Mouse (Mus musculus) intestine, embryonic 15.5 days (tissue): ENCODE results near the gene Mitd1. TPM values are rescaled to one million over a fixed set of nuclear protein-coding genes. Genes with fewer than 3 reads are reported as not detected.

ENCODE experiments used
- ATAC-seq: fragments of 200-750 bp; cut with Nextera tagmentation; 2 replicates; pipeline ENCODE4 v1.8.0; 2017; ENCODE audit warnings: moderate TSS enrichment, moderate library complexity
- H3K27ac ChIP-seq: fragments of 300-500 bp; sonication (generic); 2 replicates; pipeline ENCODE4 v1.5.1; 2015; ENCODE audit warnings: mild to moderate bottlenecking, inconsistent platforms
- H3K27me3 ChIP-seq: fragments of 300-500 bp; sonication (generic); replicated peaks from 2 replicates; pipeline ENCODE4 v1.6.1; 2015; ENCODE audit warnings: inconsistent platforms
- H3K36me3 ChIP-seq: fragments of 300-500 bp; sonication (generic); 2 replicates; pipeline ENCODE4 v1.6.1; 2015; ENCODE audit warnings: inconsistent platforms
- H3K4me1 ChIP-seq: fragments of 300-500 bp; sonication (generic); replicated peaks from 2 replicates; pipeline ENCODE4 v1.6.1; 2015; ENCODE audit warnings: inconsistent platforms
- H3K4me2 ChIP-seq: fragments of 300-500 bp; sonication (generic); replicated peaks from 2 replicates; pipeline ENCODE4 v1.6.1; 2015; ENCODE audit warnings: mild to moderate bottlenecking, inconsistent platforms
- H3K4me3 ChIP-seq: fragments of 300-500 bp; sonication (generic); replicated peaks from 2 replicates; pipeline ENCODE4 v1.5.1; 2015; ENCODE audit warnings: inconsistent platforms
- H3K9ac ChIP-seq: fragments of 300-500 bp; sonication (generic); 2 replicates; pipeline ENCODE4 v1.6.1; 2015; ENCODE audit warnings: inconsistent platforms
- H3K9me3 ChIP-seq: fragments of 300-500 bp; sonication (generic); 2 replicates; pipeline ENCODE4 v1.6.1; 2016; ENCODE audit warnings: inconsistent platforms
- WGBS: fragments of 180-500 bp; shearing (Covaris S2); methylation state at CpG from one replicate; pipeline ENCODE4 v1.1.7; 2015; 5-methylcytosine and 5-hydroxymethylcytosine counted together
- polyA plus RNA-seq: library from polyadenylated mRNA; unstranded; fragments of >200 nt; fragmentation: Nextera tagmentation; extraction: Ambion mirVana; gene quantifications from 2 replicates; pipeline ENCODE4 v1.2.1, GENCODE M21; 2015

The Mitd1 gene
- polyA plus RNA-seq, 1 experiment from 2014 or later, result 29.8 TPM

DNA sequence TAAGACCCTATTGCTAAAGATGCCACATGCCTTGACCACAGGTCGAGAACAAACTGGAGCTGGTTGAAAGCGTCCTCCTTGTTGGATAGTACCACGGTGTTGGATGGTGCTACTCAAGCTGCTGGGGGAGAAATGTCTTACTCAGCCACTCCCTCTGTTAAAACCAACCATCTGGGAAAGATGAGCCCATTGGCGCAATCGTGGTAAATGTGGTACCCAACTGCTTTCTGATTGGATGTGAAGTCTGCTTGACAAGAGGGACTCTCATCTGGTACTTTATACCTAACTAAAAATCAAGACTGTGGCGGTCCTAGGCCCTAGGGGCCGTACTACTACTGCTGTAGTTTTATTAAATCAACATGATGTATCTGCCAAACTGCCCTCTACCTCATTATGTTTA is 1.0 kb downstream of the Mitd1 start:
- H3K27me3 ChIP-seq, result no peaks in the 10 kb centered on the region
- H3K36me3 ChIP-seq, result 0 out of 2 replicates have a peak, but pooled peaks cover under 1% of the 10 kb centered on the region
- no peaks in the 10 kb centered on the region for H3K9me3 ChIP-seq
- peak overlapping the region; percentile 68 for H3K4me2 ChIP-seq
- H3K4me3 ChIP-seq, result peak overlapping the region; percentile 72
- peaks cover 11% of the 10 kb centered on the region for H3K4me1 ChIP-seq
- no peak overlapping the region for H3K27ac ChIP-seq
- ATAC-seq, result no peak
- peak overlapping the region; percentile 66 for H3K9ac ChIP-seq
- WGBS, result 80% methylated on average over 7 of the region's 7 CpGs

DNA sequence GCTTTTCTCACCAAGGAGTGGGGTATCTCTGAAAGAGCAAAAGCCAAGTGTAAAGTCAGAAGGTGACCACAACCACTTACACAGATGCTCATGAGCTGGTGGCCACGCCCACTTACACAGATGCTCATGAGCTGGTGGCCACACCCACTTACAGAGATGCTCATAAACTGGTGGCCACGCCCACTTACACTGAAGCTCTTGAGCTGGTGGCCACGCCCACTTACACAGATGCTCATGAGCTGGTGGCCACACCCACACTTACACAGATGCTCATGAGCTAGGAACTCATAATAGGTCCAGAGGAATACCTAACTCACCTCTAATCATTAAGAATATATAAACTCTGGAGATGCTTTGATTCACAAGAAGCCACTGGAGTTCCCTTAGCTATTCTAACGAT is 5.8 kb downstream of the Mitd1 start:
- Histone ChIP-seq H3K4me3 (no peak overlapping the region), H3K4me2 (no peak overlapping the region), H3K4me1 (peaks cover 5% of the 10 kb centered on the region), H3K36me3 (0 out of 2 replicates have a peak, but pooled peaks cover 11% of the 10 kb centered on the region), H3K9me3 (no peaks in the 10 kb centered on the region), H3K9ac (no peak overlapping the region), H3K27ac (no peak overlapping the region), H3K27me3 (no peaks in the 10 kb centered on the region)
- no peak for ATAC-seq
- 79% methylated on average over 4 of the region's 4 CpGs for WGBS

DNA sequence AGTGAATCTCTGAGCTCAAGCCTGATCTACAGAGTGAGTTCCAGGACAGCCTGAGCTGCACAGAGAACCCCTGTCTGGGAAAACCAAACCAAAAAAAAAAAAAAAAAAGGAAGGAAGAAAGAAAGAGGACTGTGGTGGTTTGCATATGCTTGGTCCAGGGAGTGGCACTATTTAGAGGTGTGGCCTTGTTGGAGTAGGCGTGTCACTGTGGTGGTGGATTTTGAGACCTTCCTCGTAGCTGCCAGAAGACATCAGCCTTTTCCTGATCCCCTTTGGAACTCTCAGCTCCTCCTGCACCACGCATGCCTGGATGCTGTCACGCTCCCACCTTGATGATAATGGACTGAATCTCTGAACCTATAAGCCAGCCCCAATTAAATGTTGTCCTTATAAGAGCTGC is 6.8 kb downstream of the Mitd1 start:
- no peak overlapping the region for H3K9ac ChIP-seq
- no peaks in the 10 kb centered on the region for H3K4me1 ChIP-seq
- peaks cover 16% of the 10 kb centered on the region; the same call in 1 of the 2 replicates for H3K36me3 ChIP-seq
- no peak for ATAC-seq
- no peak overlapping the region for H3K4me3 ChIP-seq
- H3K27me3 ChIP-seq, result no peaks in the 10 kb centered on the region
- no peaks in the 10 kb centered on the region for H3K9me3 ChIP-seq
- WGBS, result 94% methylated on average over 4 of the region's 4 CpGs
- H3K27ac ChIP-seq, result no peak overlapping the region
- no peak overlapping the region for H3K4me2 ChIP-seq

DNA sequence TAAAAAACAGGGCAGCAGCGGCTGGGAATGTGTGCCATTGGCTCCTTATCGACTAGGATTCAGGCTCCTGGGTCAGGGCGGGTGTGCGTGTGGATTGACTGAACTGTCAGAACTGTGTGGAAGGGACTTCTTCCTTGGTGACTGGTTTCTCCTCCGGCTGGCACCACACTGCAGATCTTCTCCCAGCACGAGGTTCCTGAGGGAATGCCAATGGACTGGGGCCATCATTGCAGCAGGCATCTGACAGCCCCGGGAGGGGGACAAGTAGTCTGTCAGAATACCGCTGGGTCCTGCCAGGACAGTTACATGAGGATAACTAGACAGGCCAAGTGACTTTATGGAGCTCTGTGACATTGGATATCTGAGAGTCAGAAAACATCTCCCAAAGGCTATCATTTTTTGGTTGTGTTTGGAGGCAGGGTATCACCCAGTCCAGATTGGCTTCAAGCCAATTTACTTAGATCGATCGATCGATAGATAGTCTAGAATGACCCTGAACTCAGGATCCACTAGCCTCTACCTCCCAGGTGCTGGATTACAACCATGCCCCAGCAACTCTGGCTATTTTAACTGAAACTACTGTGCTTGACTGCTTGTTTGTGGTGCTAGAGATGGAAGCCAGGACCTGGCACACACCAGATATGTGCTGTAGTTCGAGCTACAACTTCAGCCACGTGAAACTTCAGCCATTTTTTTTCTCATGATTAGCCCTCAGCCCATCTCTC is 12.3 kb downstream of the Mitd1 start:
- Histone ChIP-seq H3K9ac (no peak overlapping the region), H3K36me3 (peaks cover 37% of the 10 kb centered on the region), H3K4me1 (no peaks in the 10 kb centered on the region), H3K27me3 (no peaks in the 10 kb centered on the region), H3K4me2 (no peak overlapping the region), H3K27ac (no peak overlapping the region), H3K9me3 (no peaks in the 10 kb centered on the region), H3K4me3 (no peak overlapping the region)
- ATAC-seq, result no peak
- 94% methylated on average over 13 of the region's 13 CpGs for WGBS

DNA sequence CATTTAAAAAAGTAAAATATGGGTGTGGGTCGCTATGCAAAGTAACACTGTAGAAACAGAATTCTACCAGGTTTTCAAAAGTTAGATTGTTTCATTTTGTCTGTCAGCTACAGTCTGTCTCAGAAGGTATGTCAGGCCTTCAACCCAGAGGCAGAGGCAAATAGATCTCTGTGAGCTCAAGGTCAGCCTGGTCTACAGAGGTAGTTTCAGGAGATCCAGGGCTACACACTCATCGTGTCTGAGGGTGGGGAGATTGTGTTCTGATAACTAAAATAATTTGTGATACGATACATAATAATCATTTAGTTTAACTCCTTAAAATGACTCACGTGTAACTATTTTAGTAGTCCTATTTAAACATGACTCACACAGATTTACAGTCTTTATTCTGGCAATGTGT is 17.1 kb downstream of the Mitd1 start:
- Histone ChIP-seq H3K36me3 (peaks cover 25% of the 10 kb centered on the region), H3K9me3 (no peaks in the 10 kb centered on the region), H3K27me3 (no peaks in the 10 kb centered on the region), H3K27ac (no peak overlapping the region), H3K4me2 (peak overlapping the region; percentile 60), H3K9ac (no peak overlapping the region), H3K4me3 (no peak overlapping the region), H3K4me1 (peaks cover 3% of the 10 kb centered on the region; the same call in 1 of the 2 replicates)
- WGBS, result 64% methylated on average over 4 of the region's 4 CpGs
- no peak for ATAC-seq

DNA sequence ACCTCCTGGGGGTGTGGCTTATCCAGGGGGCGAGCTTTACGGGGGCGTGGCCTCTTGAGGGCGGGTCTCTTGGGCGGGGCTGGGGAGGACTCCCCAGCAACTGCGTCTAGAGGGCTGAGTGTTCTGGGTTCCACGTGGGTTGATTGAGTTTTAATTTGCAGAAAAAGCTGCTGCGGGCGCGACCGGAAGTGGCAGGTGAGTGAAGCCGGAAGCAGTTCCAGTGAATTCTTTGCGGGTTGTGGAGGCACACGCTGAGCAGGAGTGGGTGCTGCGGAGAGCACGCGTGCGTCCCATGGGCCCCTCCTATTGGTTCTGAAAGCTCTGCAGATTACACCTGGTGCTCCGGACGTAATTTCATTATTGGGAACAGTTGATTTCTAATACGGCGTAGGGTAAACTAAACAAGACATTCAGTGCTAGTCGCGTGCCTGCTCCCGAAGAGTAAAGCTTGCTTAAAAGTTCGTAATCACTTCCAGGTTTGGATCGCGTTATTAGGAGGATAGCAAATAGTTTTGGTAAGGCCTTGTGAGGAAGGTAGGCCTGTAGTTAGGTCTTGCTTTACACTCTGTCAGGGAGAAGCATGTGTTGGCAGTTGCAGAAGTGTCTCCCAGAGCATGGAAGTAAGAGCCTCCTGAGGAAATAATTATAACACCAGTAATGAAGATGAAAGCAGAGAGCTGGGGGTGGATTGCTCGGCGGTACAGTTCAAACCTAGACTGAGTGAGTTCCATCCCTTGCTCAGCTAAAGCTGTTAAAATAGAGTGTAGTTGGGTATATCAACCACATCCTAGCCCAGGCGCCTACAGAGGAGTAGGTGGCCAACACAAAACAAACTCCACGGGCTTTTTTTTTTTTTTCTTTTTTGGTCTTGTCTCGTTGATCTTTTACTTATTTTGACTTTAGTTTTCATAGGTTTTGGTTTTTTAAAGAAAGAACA is 17.8 kb downstream of the Mitd1 start:
- Histone ChIP-seq H3K36me3 (peaks cover 19% of the 10 kb centered on the region), H3K4me2 (peak overlapping the region; percentile 60), H3K9me3 (no peaks in the 10 kb centered on the region), H3K4me3 (peak overlapping the region; percentile 52), H3K27ac (peak overlapping the region; percentile 71), H3K27me3 (no peaks in the 10 kb centered on the region), H3K4me1 (peaks cover 3% of the 10 kb centered on the region; the same call in 1 of the 2 replicates), H3K9ac (peak overlapping the region; percentile 29)
- peak; percentile 93 for ATAC-seq
- WGBS, result 5% methylated on average over 33 of the region's 33 CpGs

DNA sequence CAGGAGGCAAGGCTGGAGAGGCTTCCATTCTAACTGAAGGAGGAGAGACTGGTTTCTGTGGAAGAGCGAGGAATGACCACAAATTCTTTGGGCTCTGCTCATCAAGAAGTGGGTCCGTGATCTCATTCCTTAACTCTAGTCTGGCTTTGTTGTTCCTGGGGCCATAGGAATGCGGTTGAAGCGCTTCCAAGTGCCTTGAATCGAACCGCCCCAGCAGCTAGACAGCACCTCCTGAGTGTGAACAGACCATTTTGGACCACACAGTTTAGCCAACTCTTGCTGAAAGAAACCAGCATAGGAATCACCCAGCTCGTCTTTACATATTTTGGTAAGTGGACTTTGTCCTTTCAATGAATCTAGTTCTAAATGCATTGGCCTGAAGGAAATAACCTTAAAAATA is 18.5 kb downstream of the Mitd1 start, which contains the start of gene Lipt1:
Gene Lipt1 (plus strand): TSS at position 35 of the 400 bp plus-strand sequence.
- Histone ChIP-seq H3K4me2 (peak within 1 kb of the TSS; percentile 60), H3K4me3 (peak within 1 kb of the TSS; percentile 52), H3K36me3 (peaks cover 17% of the 10 kb centered on the region), H3K27me3 (no peaks in the 10 kb centered on the region), H3K27ac (peak within 1 kb of the TSS; percentile 71), H3K4me1 (peaks cover 3% of the 10 kb centered on the region; the same call in 1 of the 2 replicates), H3K9me3 (no peaks in the 10 kb centered on the region), H3K9ac (peak within 1 kb of the TSS; percentile 29)
- ATAC-seq, result peak; percentile 77
- 9% methylated on average over 7 of the region's 7 CpGs for WGBS

DNA sequence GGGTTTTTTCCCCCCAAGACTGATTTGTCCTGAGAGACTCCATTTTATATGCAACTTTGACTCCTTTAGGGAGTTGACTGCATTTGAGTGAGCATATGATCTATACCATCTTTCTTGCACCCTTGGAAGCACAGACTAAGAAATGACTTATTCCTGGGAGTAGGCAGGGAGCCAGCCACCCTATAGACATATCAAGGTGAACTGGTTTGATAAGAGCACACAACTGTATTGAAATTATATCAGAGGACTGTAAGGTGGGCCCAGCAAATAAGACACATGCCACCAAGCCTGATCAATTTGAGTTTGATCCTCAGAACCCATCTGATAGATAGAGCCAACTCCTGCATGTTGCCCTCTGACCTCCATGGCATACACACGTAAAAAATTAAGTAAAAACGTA is 20.8 kb downstream of the Mitd1 start:
- Histone ChIP-seq H3K27ac (no peak overlapping the region), H3K27me3 (no peaks in the 10 kb centered on the region), H3K36me3 (no peaks in the 10 kb centered on the region), H3K9ac (no peak overlapping the region), H3K4me3 (no peak overlapping the region), H3K4me2 (no peak overlapping the region), H3K9me3 (no peaks in the 10 kb centered on the region), H3K4me1 (peaks cover 3% of the 10 kb centered on the region; the same call in 1 of the 2 replicates)
- 55% methylated on average over 2 of the region's 2 CpGs for WGBS
- ATAC-seq, result no peak

DNA sequence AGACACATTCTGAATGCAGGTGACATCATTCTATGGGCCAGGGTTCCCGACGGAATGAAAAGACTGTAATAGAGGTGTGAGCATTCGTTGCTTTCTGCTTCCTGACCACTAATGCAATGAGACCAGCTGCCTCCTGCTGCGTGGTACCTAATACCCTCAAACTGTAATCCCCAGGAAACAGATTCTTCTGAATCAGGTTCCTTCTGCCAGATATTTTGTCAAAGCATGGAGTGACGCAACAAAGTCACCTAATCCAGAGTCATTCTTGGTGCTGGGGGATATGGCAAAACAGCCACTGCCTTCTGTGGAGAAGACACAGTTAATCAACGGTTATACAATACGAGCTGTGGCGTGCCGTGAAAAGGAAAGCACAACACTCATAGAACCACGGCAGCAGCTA is 21.6 kb downstream of the Mitd1 start:
- ATAC-seq, result no peak
- no peak overlapping the region for H3K9ac ChIP-seq
- H3K27ac ChIP-seq, result no peak overlapping the region
- peaks cover 3% of the 10 kb centered on the region; the same call in 1 of the 2 replicates for H3K4me1 ChIP-seq
- 70% methylated on average over 10 of the region's 10 CpGs for WGBS
- H3K27me3 ChIP-seq, result no peaks in the 10 kb centered on the region
- H3K36me3 ChIP-seq, result no peaks in the 10 kb centered on the region
- no peak overlapping the region for H3K4me3 ChIP-seq
- no peak overlapping the region for H3K4me2 ChIP-seq
- H3K9me3 ChIP-seq, result no peaks in the 10 kb centered on the region

DNA sequence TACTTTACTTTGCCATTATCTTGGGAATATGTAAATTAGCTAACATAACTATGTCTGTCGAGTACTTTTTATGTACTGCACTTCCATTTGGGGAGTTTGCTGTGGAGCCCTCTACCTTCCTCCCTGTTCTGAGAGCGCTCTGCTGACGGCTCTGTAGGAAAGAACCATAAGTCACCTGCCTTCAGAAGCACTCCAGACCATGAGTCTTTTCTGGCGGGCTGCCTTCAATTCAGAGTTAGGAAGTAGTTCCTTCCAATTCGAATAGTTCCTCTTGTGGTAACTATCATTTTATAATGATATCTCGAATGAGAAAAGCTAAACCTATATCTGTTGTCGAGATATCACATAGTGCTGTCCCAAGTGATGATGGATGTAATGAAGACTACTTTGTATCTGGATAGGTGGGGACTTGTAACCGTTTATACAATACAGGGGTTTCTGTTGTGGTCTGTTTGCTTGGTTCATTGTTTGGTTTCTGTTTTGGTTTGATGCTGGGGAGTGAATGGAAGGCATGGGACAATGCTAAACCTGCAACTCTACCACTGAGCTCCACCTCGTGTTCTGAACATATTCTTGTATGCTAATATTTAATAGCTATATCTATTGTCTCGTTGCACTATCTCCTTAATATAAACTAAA is 22.4 kb downstream of the Mitd1 start:
- Histone ChIP-seq H3K9me3 (no peaks in the 10 kb centered on the region), H3K27me3 (no peaks in the 10 kb centered on the region), H3K4me3 (no peak overlapping the region), H3K4me1 (peaks cover 3% of the 10 kb centered on the region; the same call in 1 of the 2 replicates), H3K4me2 (no peak overlapping the region), H3K9ac (no peak overlapping the region), H3K36me3 (no peaks in the 10 kb centered on the region), H3K27ac (no peak overlapping the region)
- ATAC-seq, result no peak
- WGBS, result 70% methylated on average over 10 of the region's 10 CpGs

DNA sequence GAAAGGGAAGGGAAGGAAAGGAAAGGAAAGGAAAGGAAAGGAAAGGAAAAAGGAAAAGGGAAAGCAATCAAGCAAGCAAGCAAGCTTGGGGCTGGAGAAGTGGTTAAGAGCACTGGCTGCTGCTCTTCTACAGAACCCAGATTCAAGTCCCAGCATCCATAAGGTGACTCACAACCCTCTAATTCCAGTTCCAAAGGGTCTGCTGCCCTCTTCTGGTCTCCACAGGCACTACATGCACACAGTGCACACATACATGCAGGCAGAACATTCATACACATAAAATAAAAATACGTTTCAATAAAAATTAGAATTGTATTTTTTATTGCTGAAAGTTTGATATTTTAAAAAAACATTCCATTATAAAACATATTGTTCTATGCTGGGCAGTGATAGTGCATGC is 23.2 kb downstream of the Mitd1 start:
- no peak overlapping the region for H3K9ac ChIP-seq
- 79% methylated on average over 1 of the region's 1 CpGs for WGBS

DNA sequence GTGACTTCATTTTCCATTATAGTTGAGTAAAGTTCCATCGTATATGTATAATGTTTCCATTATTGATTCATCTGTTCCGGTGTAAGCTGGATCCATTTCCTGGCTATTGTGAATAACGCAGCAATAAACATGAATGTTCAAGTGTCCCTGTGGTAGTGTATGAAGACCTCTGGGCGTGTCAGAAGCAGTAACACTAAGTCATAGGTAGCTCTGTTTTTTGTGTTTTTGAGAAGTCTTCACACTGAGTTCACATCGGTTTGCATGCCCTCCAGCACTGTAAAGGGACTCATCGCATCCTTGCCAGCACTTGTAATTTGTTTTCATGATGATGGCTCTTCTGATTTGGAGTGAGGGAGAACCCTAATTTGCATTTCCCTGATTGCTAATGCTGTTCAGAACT is 23.9 kb downstream of the Mitd1 start, which contains the start of gene Tsga10:
Gene Tsga10 (minus strand): TSS at position 144 of the 400 bp plus-strand sequence.
- Histone ChIP-seq H3K27me3 (no peaks in the 10 kb centered on the region), H3K4me2 (peak within 1 kb of the TSS; percentile 83), H3K4me1 (no peaks in the 10 kb centered on the region), H3K27ac (peak within 1 kb of the TSS; percentile 89), H3K9me3 (no peaks in the 10 kb centered on the region), H3K36me3 (no peaks in the 10 kb centered on the region), H3K9ac (peak within 1 kb of the TSS; percentile 67), H3K4me3 (peak within 1 kb of the TSS; percentile 68)
- 81% methylated on average over 6 of the region's 6 CpGs for WGBS
- ATAC-seq, result no peak

More for the DNA sequence above, 23.2 kb downstream of the Mitd1 start:
- Histone ChIP-seq H3K9me3 (no peaks in the 10 kb centered on the region), H3K27ac (no peak overlapping the region), H3K27me3 (no peaks in the 10 kb centered on the region), H3K36me3 (no peaks in the 10 kb centered on the region), H3K4me1 (peaks cover 3% of the 10 kb centered on the region; the same call in 1 of the 2 replicates), H3K4me3 (no peak overlapping the region), H3K4me2 (no peak overlapping the region)
- no peak for ATAC-seq
